Mouse (Mus musculus) liver, embryonic 12.5 days (tissue): ENCODE measurements around the gene Cnp. TPM values are rescaled to one million over a fixed set of nuclear protein-coding genes. Genes with fewer than 3 reads are reported as not detected.
A peak's percentile ranks its signal among the peaks of the same experiment; 100 is the strongest.

Experiments
- ATAC-seq: fragments of 200-750 bp; cut with Nextera tagmentation; 2 replicates; pipeline ENCODE4 v1.8.0; 2017; ENCODE audit warnings: moderate number of reproducible peaks, mild to moderate bottlenecking, moderate library complexity
- H3K27ac ChIP-seq: fragments of 300-500 bp; sonication (generic); 2 replicates; pipeline ENCODE4 v1.5.1; 2016; ENCODE audit warnings: mild to moderate bottlenecking
- H3K27me3 ChIP-seq: fragments of 300-500 bp; sonication (generic); replicated peaks from 2 replicates; pipeline ENCODE4 v1.6.1; 2016; ENCODE audit warnings: mild to moderate bottlenecking, moderate library complexity
- H3K36me3 ChIP-seq: fragments of 300-500 bp; sonication (generic); 2 replicates; pipeline ENCODE4 v1.6.1; 2016; ENCODE audit warnings: mild to moderate bottlenecking, moderate library complexity
- H3K4me1 ChIP-seq: fragments of 300-500 bp; sonication (generic); 2 replicates; pipeline ENCODE4 v1.6.1; 2016
- H3K4me2 ChIP-seq: fragments of 300-500 bp; sonication (generic); 2 replicates; pipeline ENCODE4 v1.6.1; 2016; ENCODE audit warnings: mild to moderate bottlenecking, moderate library complexity
- H3K4me3 ChIP-seq: fragments of 300-500 bp; sonication (generic); 2 replicates; pipeline ENCODE4 v1.5.1; 2016; ENCODE audit warnings: mild to moderate bottlenecking, moderate library complexity
- H3K9ac ChIP-seq: fragments of 300-500 bp; sonication (generic); 2 replicates; pipeline ENCODE4 v1.6.1; 2016; ENCODE audit warnings: mild to moderate bottlenecking, moderate library complexity
- H3K9me3 ChIP-seq: fragments of 300-500 bp; sonication (generic); replicated peaks from 2 replicates; pipeline ENCODE4 v1.6.1; 2016; ENCODE audit warnings: mild to moderate bottlenecking, moderate library complexity
- WGBS: fragments of 180-500 bp; shearing (Covaris S2); methylation state at CpG from one replicate; pipeline ENCODE4 v1.1.7; 2016; ENCODE audit not compliant: insufficient replicate concordance; 5-methylcytosine and 5-hydroxymethylcytosine counted together
- polyA plus RNA-seq: library from polyadenylated mRNA; unstranded; fragments of >200 nt; fragmentation: Nextera tagmentation; extraction: Ambion mirVana; gene quantifications from 2 replicates; pipeline ENCODE4 v1.2.1, GENCODE M21; 2016

Cnp gene
- polyA plus RNA-seq, 1 experiment from 2014 or later = 12.9 TPM

GRCm38 (mm10) chr11:100628056-100628455, 53.4 kb downstream of the Cnp start:
- H3K9ac ChIP-seq = no peak overlapping the region
- no peak overlapping the region for H3K4me2 ChIP-seq
- no peaks in the 10 kb centered on the region for H3K9me3 ChIP-seq
- no peak overlapping the region for H3K4me3 ChIP-seq
- H3K27me3 ChIP-seq = peaks cover 31% of the 10 kb centered on the region
- no peak for ATAC-seq
- H3K27ac ChIP-seq = no peak overlapping the region
- peaks cover 30% of the 10 kb centered on the region for H3K36me3 ChIP-seq
- WGBS = 69% methylated on average over 5 of the region's 5 CpGs
- H3K4me1 ChIP-seq = peaks cover 55% of the 10 kb centered on the region

- peaks cover 30% of the 10 kb centered on the region for H3K36me3 ChIP-seq
- no peak overlapping the region for H3K9ac ChIP-seq
- no peak for ATAC-seq
- no peaks in the 10 kb centered on the region for H3K9me3 ChIP-seq
- peaks cover 40% of the 10 kb centered on the region for H3K27me3 ChIP-seq
- 57% methylated on average over 13 of the region's 13 CpGs for WGBS
- H3K27ac ChIP-seq = no peak overlapping the region
- peaks cover 46% of the 10 kb centered on the region for H3K4me1 ChIP-seq
- H3K4me2 ChIP-seq = no peak overlapping the region
- H3K4me3 ChIP-seq = no peak overlapping the region
Observed at GRCm38 (mm10) chr11:100628862-100629352, 54.2 kb downstream of the Cnp start.

DNA sequence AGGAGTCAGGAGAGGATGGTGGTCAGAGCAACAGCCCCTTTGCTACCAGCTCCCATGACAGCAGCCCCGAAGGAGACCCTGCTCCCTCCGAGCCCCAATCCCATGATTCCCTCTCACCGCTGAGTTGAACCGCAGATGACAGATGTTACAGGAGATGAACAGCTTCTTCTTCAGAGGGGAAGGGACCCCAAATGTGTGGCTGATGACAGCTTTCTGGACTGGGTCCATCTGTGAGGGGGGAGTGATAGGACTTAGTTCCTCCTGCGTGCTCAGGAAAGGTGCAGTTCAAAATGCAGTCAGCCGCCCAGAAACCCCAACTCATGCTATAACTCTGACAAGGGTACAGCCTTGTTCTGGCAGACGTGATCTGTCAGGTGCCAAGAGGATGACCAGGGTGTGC, 59.8 kb downstream of the Cnp start:
- no peak overlapping the region for H3K4me2 ChIP-seq
- WGBS = 57% methylated on average over 7 of the region's 7 CpGs
- peaks cover 87% of the 10 kb centered on the region for H3K27me3 ChIP-seq
- no peak overlapping the region for H3K9ac ChIP-seq
- no peaks in the 10 kb centered on the region for H3K36me3 ChIP-seq
- no peak overlapping the region for H3K27ac ChIP-seq
- H3K4me3 ChIP-seq = no peak overlapping the region
- H3K4me1 ChIP-seq = no peaks in the 10 kb centered on the region
- ATAC-seq = no peak
- no peaks in the 10 kb centered on the region for H3K9me3 ChIP-seq

DNA sequence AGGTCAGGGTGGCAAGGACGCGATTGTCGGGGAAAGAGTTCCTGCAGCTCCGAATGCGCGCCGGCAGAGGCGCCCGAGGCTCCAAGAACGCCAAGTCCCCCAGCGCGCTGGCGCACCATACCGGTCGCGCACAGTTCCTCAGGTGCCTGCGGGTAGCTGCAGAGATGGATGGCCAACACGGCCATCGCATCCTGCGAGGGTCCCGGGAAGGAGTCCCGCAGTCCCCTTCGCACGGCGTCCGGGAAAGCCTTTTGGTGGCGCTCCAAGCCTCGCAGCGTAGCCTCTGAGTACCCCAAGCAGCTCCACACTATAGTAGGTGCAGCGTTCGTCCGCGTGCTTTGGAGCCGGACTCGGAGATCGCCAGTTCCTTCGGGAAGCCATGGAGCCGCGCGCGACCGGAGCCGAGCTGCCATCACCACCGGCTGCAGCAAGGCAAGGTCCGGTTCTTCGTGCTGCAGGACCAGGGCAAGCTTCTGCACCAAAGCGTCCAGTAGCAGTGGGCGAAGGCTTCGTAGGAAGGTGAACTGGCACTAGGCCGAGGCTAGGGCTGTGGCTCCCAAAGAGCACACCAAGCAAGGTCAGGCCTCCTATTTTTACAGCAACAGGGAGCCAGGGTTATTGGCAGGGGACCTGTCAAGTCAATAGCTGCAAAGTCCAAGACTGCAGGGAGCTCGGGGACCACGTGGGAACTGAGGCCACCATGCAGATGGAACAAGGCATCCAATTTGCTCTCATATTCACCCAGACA, 65.6 kb downstream of the Cnp start:
- H3K27ac ChIP-seq = no peak overlapping the region
- no peak; the same call in 1 of the 2 replicates for ATAC-seq

More for the DNA sequence above, 65.6 kb downstream of the Cnp start:
- Histone ChIP-seq H3K4me1 (0 out of 2 replicates have a peak, but pooled peaks cover 6% of the 10 kb centered on the region), H3K36me3 (no peaks in the 10 kb centered on the region), H3K4me2 (peak overlapping the region; percentile 62), H3K9me3 (no peaks in the 10 kb centered on the region), H3K27me3 (peaks cover 93% of the 10 kb centered on the region), H3K4me3 (peak overlapping the region; percentile 28), H3K9ac (no peak overlapping the region)
- WGBS = 9% methylated on average over 52 of the region's 52 CpGs

Other genes with a start within 250 kb of the Cnp start
- gene Gast, start 240.5 kb upstream of the Cnp start, polyA plus RNA-seq = not detected in 2 replicates
- gene Hap1, start 218.8 kb upstream of the Cnp start, polyA plus RNA-seq = 0.43 and 0.47 TPM in 2 replicates
- 23.9 and 24.3 TPM in 2 replicates for gene Jup, start 177.1 kb upstream of the Cnp start, polyA plus RNA-seq
- 11.0 and 11.2 TPM in 2 replicates for gene P3h4, start 160.1 kb upstream of the Cnp start, polyA plus RNA-seq
- gene Fkbp10, start 159.2 kb upstream of the Cnp start, polyA plus RNA-seq = 20.1 and 23.8 TPM in 2 replicates
- gene Nt5c3b, start 133.1 kb upstream of the Cnp start, polyA plus RNA-seq = 38.3 and 38.6 TPM in 2 replicates
- gene Klhl10, start 133.0 kb upstream of the Cnp start, polyA plus RNA-seq = 0.12 and 0.32 TPM in 2 replicates
- 3.6 and 4.8 TPM in 2 replicates for gene Klhl11, start 102.2 kb upstream of the Cnp start, polyA plus RNA-seq
- 135 and 136 TPM in 2 replicates for gene Acly, start 46.9 kb upstream of the Cnp start, polyA plus RNA-seq
- gene Ttc25, start 29.3 kb upstream of the Cnp start, polyA plus RNA-seq = 0.10 and 0.14 TPM in 2 replicates
- gene Nkiras2, start 44.3 kb downstream of the Cnp start, polyA plus RNA-seq = 22.5 and 24.4 TPM in 2 replicates
- 109 and 122 TPM in 2 replicates for gene Dnajc7, start 45.3 kb downstream of the Cnp start, polyA plus RNA-seq
- 0.32 TPM in 1 of 2 replicates, not detected in the other for gene Zfp385c, start 117.6 kb downstream of the Cnp start, polyA plus RNA-seq
- gene Dhx58, start 129.4 kb downstream of the Cnp start, polyA plus RNA-seq = 1.5 and 2.1 TPM in 2 replicates
- gene Kat2a, start 137.6 kb downstream of the Cnp start, polyA plus RNA-seq = 39.4 and 40.2 TPM in 2 replicates
- gene Hspb9, start 138.9 kb downstream of the Cnp start, polyA plus RNA-seq = 0.29 and 0.33 TPM in 2 replicates
- gene Rab5c, start 163.3 kb downstream of the Cnp start, polyA plus RNA-seq = 15.9 and 18.1 TPM in 2 replicates
- not detected in 2 replicates for gene Kcnh4, start 185.0 kb downstream of the Cnp start, polyA plus RNA-seq
- gene Hcrt, start 188.0 kb downstream of the Cnp start, polyA plus RNA-seq = not detected in 2 replicates
- 2.1 and 2.4 TPM in 2 replicates for gene Ghdc, start 196.1 kb downstream of the Cnp start, polyA plus RNA-seq